Mouse (Mus musculus) left cerebral cortex, adult 11 months (tissue): ENCODE results near the gene Taf11.
A peak's percentile ranks its signal among the peaks of the same experiment; 100 is the strongest.

Source experiments
- DNase-seq: peaks from one replicate; pipeline ENCODE4 v3.0.0; 2022; ENCODE audit warnings: low spot score

The Taf11 gene

DNA sequence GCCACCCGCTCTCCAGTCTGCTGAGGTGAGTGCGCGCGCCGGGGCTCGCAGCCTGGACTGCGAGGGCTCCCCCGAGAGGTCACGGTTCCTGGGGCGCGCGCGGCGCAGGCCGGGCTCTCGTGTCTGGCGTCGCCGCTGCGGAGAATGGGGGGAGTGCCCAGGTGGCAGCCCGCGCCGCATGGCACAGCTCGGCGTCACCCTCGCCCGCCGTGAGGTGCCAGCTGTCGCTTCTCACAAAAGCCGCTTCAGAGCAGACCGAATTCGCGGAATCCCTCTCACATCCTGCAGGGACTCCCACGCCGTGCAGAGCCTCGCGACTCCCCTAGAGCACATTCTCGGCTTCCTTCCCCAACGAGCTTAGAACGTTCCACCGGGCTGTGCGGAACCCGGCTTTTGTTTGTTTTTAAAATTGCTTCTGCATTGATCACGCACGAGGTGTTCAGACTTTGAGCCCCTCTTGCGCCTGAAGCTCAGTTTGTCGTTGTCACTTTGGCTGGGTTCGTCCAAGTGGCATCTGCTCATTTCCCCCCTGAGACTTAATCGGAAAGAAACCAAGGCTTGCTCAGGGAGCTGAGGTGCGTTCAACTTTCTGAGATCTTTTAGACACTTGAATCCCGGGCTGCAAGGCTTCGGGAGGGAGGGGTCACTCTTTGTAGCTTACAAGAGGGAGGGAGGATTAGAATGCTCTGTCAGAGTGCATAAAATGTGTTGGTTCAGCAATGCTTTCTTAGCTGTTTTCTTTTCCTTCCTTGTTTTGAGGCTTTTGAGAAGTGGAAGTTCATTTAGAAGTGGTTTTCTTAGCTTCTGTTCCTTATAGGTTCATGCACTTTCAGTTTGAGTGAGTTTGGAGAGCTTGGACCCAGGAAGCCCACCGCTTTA is at the start of gene Taf11:
Gene Taf11, minus strand, starts transcription at position 223 of the 879 bp plus-strand sequence.
- DNase-seq: peak; percentile 70

GRCm38 (mm10) chr17:27957649-27958048 is 48.0 kb upstream of the Taf11 start:
- no peak for DNase-seq

DNA sequence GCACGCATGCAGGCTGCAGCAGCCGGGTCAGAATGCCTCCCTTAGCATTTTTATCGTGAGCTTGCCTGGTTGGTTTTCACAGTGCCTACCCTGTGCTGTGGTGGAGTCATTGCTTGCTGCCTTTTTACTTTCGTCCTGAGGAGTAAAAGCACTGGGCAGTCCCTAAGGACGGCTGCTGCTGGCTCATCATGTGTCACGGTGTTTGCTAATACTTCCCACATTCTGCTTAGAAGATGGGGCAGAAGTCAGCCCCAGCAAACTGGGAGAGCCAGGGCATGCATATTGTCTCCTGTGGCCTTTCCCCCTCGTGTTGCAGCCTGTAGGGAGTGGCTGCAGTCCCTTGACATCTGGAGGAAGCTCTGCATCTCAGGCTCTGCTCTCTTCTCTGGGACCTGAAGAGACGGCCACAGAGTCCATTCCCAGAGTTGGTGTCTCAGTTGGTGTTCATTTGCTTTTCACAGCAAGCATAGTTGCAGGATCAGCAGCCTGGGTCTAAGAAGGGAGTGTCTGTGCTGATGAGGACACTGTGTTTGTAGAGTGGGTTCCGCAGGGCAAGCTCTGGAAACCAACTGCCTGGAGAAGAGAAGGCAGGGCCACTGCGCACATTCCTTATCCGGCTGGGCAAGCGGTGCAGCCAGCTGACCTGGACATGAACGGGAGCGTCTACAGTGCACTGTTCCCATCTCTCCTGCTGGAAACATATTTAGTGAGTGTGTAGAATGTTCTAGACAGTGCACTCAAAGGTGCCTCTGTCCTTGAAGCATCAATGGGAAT is 45.2 kb upstream of the Taf11 start:
- DNase-seq: no peak

DNA sequence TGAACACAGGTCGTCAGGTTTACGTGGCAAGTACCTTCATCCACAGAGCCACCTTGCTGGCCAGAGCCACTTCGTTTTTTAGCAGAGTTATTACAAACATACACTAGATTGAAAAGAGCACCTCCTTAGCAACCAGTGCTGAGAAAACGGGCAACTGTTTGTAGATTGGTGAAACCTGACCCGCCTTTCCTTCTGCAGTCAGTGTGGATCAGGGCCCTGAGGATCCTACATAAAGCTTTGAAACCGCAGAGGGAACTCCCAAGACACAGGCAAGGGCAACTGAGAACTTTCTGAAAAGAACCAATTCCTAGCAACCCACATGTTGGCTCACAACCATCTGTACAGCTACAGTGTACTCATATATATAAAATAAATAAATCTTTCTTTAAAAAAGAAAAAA is 43.5 kb upstream of the Taf11 start:
- DNase-seq: no peak

DNA sequence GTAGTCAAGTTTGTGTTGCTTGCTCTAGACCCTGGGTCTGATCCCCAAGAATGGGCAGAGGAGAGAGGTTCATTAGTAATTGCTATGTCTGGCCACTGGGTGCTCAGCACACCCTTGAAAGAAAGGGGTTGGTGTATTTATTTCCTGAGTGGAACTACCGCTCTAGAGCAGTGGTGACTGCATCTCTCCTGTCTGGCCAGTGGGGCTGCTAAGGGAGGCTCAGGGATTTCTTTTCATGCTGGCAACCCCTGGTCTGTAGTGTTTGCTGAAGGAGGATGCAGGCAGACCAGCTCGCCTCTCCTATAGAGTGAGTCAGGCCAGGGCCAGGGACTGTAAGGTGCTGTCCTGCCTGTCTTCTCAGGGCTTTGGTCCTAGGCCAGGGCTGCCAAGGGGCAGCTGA is 37.5 kb upstream of the Taf11 start:
- DNase-seq: no peak

GRCm38 (mm10) chr17:27946371-27946770 is 36.7 kb upstream of the Taf11 start:
- DNase-seq: no peak

- no peak for DNase-seq
These were observed 36.0 kb upstream of the Taf11 start for GRCm38 (mm10) chr17:27945546-27946216.

GRCm38 (mm10) chr17:27942131-27942530 is 32.5 kb upstream of the Taf11 start:
- no peak for DNase-seq

- no peak for DNase-seq
These were observed 32.1 kb upstream of the Taf11 start for GRCm38 (mm10) chr17:27941698-27942097.

- no peak for DNase-seq
These were observed 31.5 kb upstream of the Taf11 start for GRCm38 (mm10) chr17:27941178-27941577.

DNA sequence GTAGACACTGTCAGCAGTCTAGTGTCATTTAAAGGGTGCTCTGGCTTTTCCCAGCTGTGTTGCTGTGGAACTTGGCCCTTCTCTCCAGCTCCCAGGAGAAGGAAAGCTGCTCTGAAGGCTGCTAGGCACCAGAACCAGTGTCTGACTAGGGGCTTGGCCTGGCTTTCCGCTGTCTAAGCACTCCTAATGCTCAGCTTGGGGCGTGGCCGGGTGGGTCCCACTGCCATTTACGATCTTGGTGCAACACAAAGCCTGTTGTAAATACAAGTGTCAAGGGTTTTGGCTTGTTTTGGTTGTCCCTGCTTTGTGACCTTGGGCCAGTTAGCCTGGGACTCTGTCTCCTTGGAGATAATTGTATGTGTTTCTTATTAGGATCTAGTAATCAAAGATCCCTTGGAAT is 30.7 kb upstream of the Taf11 start:
- no peak for DNase-seq

DNA sequence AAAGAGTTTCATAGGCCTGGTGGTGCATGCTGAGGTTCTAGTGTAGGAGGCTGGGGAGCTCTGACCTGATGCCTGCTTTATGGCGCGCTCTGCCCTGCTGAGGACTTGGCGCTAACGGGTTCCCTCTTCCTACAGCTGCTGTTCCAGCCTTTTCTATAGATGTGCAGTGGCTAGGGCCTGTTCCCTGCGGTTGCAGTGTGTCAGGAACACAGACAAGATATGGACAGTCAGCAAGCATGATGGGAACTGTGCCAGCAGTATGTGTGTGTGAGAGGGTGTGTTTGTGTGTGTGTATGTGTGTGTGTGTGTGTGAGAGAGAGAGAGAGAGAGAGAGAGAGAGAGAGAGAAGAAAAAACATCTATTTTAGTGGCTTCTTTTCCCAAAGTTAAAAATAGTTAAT is 29.4 kb upstream of the Taf11 start:
- no peak for DNase-seq

DNA sequence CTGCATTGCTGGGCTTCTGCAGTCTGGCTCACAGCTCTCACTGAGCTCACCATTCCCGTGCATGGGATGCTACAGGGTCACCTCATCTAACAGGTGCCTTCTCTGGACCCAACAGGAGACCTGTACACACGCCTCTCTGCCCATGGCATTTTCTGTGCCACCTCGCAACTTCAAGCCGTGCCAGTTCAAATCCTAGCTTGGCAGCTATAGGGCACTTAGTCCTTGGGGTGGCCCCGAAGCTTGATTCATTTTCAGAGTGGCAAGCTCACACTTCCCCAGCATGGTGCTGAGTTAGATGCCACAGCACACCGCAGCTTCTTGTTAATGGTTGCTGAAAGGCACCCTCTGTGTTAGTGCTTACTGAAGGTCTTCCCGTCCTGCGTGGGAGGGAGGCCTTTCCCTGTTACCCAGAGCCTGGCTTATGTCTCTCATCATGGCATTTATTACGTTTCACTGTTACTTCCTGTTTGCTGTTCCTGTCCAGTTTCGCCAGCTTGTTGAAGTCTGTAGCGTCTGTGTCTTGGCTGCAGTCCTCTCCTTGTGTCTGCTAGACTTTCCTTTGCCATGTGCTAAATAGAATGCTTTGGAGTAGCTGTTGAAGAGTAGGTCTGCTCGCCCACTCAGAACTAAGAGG is 28.6 kb upstream of the Taf11 start:
- DNase-seq: no peak

GRCm38 (mm10) chr17:27937054-27937615 is 27.5 kb upstream of the Taf11 start:
- no peak for DNase-seq

- DNase-seq: no peak
These were observed 25.4 kb upstream of the Taf11 start for GRCm38 (mm10) chr17:27935091-27935490.

DNA sequence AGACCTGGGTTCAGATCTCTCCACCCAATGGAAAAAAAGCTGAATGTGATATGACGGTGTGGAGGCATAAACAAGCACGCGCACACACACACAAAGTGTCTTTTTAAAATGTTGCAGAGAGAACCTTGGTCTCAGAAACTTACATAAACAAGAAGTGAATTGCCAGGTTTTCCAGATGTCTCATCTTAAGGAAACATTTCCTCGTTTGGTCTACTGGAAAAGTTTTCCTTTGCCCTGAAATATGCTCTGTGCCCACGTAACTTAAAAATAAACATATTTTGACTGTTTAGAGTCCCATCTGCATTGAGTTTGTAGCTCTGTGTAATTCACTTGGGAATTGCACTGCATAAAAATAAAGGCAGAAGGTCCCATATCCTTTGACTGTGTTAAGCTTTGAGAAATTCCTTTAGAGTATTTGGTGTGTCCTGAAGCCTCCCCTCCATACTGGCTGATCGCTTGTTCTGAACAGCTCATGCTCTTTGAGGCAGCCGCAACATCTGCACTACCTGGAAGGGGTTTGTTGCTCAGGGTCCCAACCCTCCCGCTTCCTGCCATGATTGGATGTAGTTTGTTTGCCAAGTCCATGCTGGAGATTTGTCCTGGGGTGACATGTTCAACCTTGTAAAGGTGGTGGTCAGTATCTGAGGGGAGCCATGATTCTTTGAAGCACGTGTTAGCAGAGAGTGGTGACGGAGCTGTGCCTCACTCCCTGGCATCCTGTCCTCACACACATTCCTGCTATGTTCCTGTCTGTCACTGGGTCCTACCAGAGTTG is 24.7 kb upstream of the Taf11 start:
- DNase-seq: no peak

GRCm38 (mm10) chr17:27931826-27932225 is 22.2 kb upstream of the Taf11 start:
- no peak for DNase-seq

GRCm38 (mm10) chr17:27930291-27930690 is 20.6 kb upstream of the Taf11 start:
- no peak for DNase-seq

DNA sequence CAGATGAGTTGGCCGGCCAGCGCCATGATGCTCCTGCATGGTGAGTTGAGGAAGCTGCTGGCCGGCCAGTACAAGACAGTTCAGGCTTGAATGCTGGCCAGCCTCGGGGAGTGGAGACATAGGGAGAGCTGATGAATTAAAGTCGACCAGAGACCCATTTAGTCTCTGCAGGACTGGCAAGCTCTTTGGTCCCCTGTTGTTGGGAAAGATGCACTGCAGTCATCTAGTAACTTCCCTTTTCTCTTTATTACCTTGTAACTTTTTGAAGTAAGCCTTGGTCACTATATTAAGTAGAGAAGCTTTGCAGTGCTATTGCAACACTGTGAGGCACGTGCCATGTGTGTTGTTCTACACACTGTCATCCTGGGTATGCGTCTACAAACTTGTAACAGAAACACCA is 15.9 kb upstream of the Taf11 start:
- DNase-seq: no peak

DNA sequence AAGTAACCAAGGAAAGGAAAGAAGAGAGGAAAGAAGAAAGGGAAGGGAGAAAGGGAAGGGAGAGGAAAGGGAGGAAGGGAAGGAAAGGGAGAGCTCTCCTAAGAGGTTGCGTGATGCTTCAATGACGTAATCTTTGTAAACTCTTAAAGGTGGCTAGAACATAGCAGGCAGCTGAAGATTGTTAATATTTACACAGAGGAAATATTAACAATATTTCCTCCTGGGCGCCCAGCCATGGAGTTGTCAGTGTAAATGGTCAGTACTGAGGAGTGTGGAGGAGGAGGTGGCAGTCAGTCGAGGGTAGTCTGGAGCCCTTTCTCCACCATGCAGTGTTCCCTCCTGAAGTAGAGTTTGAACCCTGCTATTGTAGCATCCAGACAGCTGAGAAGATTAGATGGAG is 15.4 kb upstream of the Taf11 start:
- DNase-seq: no peak

DNA sequence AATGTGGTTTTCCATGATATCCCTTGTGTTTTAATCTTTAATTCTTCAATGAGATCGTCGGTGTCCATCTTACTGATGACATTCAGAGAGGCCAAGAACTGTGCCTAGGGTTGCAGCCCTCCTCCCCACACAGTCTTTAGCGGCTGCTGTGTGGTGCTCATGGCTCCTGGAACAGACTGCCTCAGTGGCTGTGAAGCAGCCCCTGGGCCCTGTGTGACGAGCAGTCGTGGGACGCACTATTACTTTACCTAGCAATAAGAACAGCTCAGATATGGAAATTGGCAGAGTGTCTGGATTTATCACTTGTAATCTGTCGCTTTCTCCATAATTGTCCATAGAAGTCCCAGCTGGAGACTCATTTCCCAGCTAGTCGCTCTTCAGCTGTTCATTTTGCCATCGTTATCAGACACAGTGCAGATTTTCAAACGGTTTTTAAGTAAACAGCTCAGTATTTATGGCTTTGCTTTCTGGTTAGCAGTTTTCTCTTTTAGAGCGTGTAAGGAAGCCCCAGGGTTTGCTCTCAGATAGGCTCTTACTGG is 12.6 kb upstream of the Taf11 start:
- no peak for DNase-seq
